Mouse (Mus musculus) embryonic facial prominence, embryonic 13.5 days (tissue): ENCODE data around the gene Lrrc52. TPM values are rescaled to one million over a fixed set of nuclear protein-coding genes. Genes with fewer than 3 reads are reported as not detected.

Source experiments
- ATAC-seq: fragments of 200-750 bp; cut with Nextera tagmentation; 2 replicates; pipeline ENCODE4 v1.8.0; 2017; ENCODE audit warnings: low read depth; ENCODE audit not compliant: insufficient number of reproducible peaks, insufficient read depth, low FRiP score, low TSS enrichment
- H3K27ac ChIP-seq: fragments of 300-500 bp; sonication (generic); 2 replicates; pipeline ENCODE4 v1.5.1; 2015; ENCODE audit warnings: moderate library complexity, mild to moderate bottlenecking, inconsistent platforms
- H3K27me3 ChIP-seq: fragments of 300-500 bp; sonication (generic); 2 replicates; pipeline ENCODE4 v1.6.1; 2015; ENCODE audit warnings: mild to moderate bottlenecking, inconsistent platforms
- H3K36me3 ChIP-seq: fragments of 300-500 bp; sonication (generic); 2 replicates; pipeline ENCODE4 v1.6.1; 2015; ENCODE audit warnings: mild to moderate bottlenecking, inconsistent platforms
- H3K4me1 ChIP-seq: fragments of 300-500 bp; sonication (generic); 2 replicates; pipeline ENCODE4 v1.6.1; 2015; ENCODE audit warnings: inconsistent platforms
- H3K4me2 ChIP-seq: fragments of 300-500 bp; sonication (generic); 2 replicates; pipeline ENCODE4 v1.6.1; 2015; ENCODE audit warnings: moderate library complexity, mild to moderate bottlenecking, inconsistent platforms
- H3K4me3 ChIP-seq: fragments of 300-500 bp; sonication (generic); 2 replicates; pipeline ENCODE4 v1.5.1; 2015; ENCODE audit warnings: mild to moderate bottlenecking, inconsistent platforms
- H3K9ac ChIP-seq: fragments of 300-500 bp; sonication (generic); 2 replicates; pipeline ENCODE4 v1.6.1; 2015; ENCODE audit warnings: mild to moderate bottlenecking, inconsistent platforms
- H3K9me3 ChIP-seq: fragments of 300-500 bp; sonication (generic); 2 replicates; pipeline ENCODE4 v1.6.1; 2016; ENCODE audit warnings: inconsistent platforms
- WGBS: fragments of 180-500 bp; shearing (Covaris S2); methylation state at CpG from one replicate; pipeline ENCODE4 v1.1.7; 2015; ENCODE audit warnings: mixed read lengths; 5-methylcytosine and 5-hydroxymethylcytosine counted together
- polyA plus RNA-seq: library from polyadenylated mRNA; unstranded; fragments of >200 nt; fragmentation: Nextera tagmentation; extraction: Ambion mirVana; gene quantifications from 2 replicates; pipeline ENCODE4 v1.2.1, GENCODE M21; 2015

Gene Lrrc52
- polyA plus RNA-seq, 1 experiment from 2014 or later, result not detected

GRCm38 (mm10) chr1:167434931-167435330 lies 31.6 kb downstream of the Lrrc52 start:
- 83% methylated on average over 4 of the region's 4 CpGs for WGBS
- H3K9ac ChIP-seq, result no peak overlapping the region
- no peak overlapping the region for H3K4me3 ChIP-seq
- peaks cover 8% of the 10 kb centered on the region; the same call in 1 of the 2 replicates for H3K4me1 ChIP-seq
- ATAC-seq, result no peak
- no peaks in the 10 kb centered on the region for H3K27me3 ChIP-seq
- no peak overlapping the region for H3K27ac ChIP-seq
- H3K36me3 ChIP-seq, result no peaks in the 10 kb centered on the region
- H3K9me3 ChIP-seq, result no peaks in the 10 kb centered on the region
- no peak overlapping the region for H3K4me2 ChIP-seq

DNA sequence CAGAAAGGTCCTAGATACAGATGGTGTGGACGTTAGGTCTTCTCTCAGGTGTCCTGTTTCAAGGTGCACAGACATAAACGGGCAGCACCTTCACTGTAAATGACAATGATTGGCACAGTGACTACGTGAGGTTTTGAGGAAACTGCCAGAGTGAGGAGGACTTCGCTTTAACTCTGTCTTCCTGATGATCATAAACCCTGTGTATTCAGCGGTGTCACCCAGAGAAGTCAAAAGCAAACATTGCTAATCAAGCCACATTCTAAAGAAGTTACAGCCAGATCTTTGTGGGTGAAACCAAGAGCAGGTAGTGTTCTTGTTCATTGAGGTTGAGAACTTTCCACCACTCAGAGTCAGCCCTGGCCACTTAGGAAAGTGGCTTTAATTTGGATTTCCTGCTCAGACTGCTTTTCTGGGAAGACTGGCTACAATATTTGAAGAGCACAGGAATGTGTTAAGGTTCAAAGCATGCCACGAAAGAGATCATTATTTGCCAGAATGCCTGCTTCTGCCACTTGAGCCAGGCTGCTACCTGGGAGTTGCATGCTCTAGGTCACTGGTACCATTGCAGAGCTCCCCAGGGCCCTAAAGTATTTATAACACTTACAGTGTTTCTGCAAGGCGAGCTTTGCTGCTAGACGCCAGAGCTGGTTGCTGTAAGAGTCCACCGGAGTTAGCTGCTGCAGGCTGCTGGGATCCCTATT lies 35.5 kb downstream of the Lrrc52 start:
- Histone ChIP-seq H3K27me3 (no peaks in the 10 kb centered on the region), H3K9me3 (no peaks in the 10 kb centered on the region), H3K4me2 (no peak overlapping the region), H3K4me3 (no peak overlapping the region), H3K27ac (no peak overlapping the region), H3K4me1 (peaks cover 14% of the 10 kb centered on the region; the same call in 1 of the 2 replicates), H3K36me3 (no peaks in the 10 kb centered on the region), H3K9ac (no peak overlapping the region)
- ATAC-seq, result no peak
- WGBS, result 58% methylated on average over 9 of the region's 9 CpGs

GRCm38 (mm10) chr1:167426681-167427080 lies 39.9 kb downstream of the Lrrc52 start:
- no peak overlapping the region for H3K4me3 ChIP-seq
- H3K4me2 ChIP-seq, result no peak overlapping the region
- peaks cover 20% of the 10 kb centered on the region; the same call in 1 of the 2 replicates for H3K4me1 ChIP-seq
- H3K36me3 ChIP-seq, result no peaks in the 10 kb centered on the region
- ATAC-seq, result no peak
- H3K9me3 ChIP-seq, result no peaks in the 10 kb centered on the region
- WGBS, result 47% methylated on average over 7 of the region's 7 CpGs
- no peaks in the 10 kb centered on the region for H3K27me3 ChIP-seq
- H3K27ac ChIP-seq, result no peak overlapping the region
- H3K9ac ChIP-seq, result no peak overlapping the region

GRCm38 (mm10) chr1:167425572-167425971 lies 41.0 kb downstream of the Lrrc52 start:
- 0 out of 2 replicates have a peak, but pooled peaks have one; percentile 32 for ATAC-seq
- Histone ChIP-seq H3K4me2 (no peak overlapping the region), H3K27me3 (no peaks in the 10 kb centered on the region), H3K27ac (no peak overlapping the region), H3K36me3 (no peaks in the 10 kb centered on the region), H3K9ac (no peak overlapping the region), H3K4me1 (0 out of 2 replicates have a peak, but pooled peaks cover 13% of the 10 kb centered on the region), H3K4me3 (no peak overlapping the region), H3K9me3 (no peaks in the 10 kb centered on the region)
- 76% methylated on average over 5 of the region's 5 CpGs for WGBS

DNA sequence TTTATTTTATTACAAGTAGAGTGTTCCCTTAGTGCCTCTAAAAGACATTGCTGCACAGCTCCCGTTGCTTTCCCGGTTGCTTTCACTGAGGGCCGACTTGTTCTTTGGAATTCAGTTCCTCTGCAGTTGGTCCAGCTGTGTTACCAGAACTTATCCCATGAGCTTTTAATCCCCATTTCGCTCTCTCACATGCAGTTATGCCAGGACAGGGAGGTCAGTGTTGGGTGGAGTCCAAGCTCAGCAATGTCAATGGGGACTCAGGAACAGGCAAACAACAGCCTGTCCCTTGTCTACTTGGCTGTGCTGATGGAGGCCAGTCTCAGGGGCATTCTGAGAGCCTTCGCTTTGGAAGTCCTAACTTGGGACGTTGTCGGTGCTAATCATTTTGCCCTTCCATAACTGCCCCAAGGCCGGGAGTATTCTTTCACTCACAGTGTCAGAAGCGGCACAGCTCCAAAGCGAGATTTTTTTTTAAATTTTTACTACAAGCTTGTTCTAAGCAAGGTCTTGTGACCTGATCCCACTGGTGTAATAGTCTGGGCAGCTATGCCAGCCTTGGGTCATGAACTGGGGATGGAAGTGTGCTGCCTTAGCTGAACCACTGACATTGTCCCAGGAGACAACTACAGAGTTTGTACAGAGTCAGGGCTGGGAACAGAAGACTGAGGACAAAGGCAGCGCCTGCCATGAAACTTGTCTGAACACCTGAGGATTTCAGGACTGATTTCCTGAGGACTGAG lies 43.9 kb downstream of the Lrrc52 start:
- no peak overlapping the region for H3K4me2 ChIP-seq
- H3K36me3 ChIP-seq, result no peaks in the 10 kb centered on the region
- no peak overlapping the region for H3K4me3 ChIP-seq
- no peak overlapping the region for H3K9ac ChIP-seq
- peaks cover 16% of the 10 kb centered on the region; the same call in 1 of the 2 replicates for H3K4me1 ChIP-seq
- no peak overlapping the region for H3K27ac ChIP-seq
- no peak for ATAC-seq
- WGBS, result 76% methylated on average over 11 of the region's 11 CpGs
- no peaks in the 10 kb centered on the region for H3K27me3 ChIP-seq
- H3K9me3 ChIP-seq, result no peaks in the 10 kb centered on the region

GRCm38 (mm10) chr1:167414846-167415245 lies 51.7 kb downstream of the Lrrc52 start:
- H3K27me3 ChIP-seq, result peaks cover 13% of the 10 kb centered on the region
- H3K4me3 ChIP-seq, result no peak overlapping the region
- no peak overlapping the region for H3K9ac ChIP-seq
- H3K27ac ChIP-seq, result no peak overlapping the region
- no peak for ATAC-seq
- 2% methylated on average over 7 of the region's 7 CpGs for WGBS
- no peak overlapping the region for H3K4me2 ChIP-seq
- no peaks in the 10 kb centered on the region for H3K9me3 ChIP-seq
- H3K4me1 ChIP-seq, result peaks cover 8% of the 10 kb centered on the region
- no peaks in the 10 kb centered on the region for H3K36me3 ChIP-seq

DNA sequence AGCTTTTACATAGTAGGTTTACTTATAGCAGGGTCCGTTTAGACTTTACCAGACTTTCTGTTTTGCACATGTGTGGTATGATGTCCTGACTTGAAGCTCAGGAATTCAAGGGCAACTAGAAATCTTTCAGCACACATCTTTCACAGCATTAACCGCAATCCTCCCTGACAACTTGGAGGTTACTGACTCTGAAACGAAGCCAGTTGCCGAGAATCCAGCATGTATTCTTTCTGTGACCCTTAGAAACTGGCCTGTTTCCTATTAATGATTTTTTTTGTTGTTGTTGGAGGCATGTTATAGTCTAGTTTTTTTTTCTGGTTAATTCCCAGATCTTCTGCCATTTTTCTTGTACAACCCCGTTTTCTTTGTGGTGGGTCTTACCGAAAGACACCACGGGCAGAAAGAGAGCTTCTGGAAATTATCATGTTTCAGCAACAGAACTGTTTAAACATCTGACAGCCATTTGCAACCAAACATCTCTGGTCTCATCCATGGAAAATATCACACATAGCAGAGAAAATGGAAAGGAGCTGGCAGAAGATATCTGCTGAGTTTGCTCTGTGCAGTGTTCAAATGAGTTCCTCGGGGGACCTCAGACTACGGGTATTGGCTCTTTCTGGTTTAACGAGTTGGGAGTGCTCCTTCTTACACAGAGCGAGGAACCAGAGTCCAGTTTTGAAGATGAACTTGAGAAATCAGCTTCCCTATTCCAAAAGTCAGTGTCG lies 54.4 kb downstream of the Lrrc52 start:
- Histone ChIP-seq H3K4me2 (no peak overlapping the region), H3K36me3 (no peaks in the 10 kb centered on the region), H3K27me3 (peaks cover 37% of the 10 kb centered on the region), H3K27ac (peak overlapping the region; percentile 44; the same call in 1 of the 2 replicates), H3K9me3 (no peaks in the 10 kb centered on the region), H3K4me1 (peaks cover 5% of the 10 kb centered on the region; the same call in 1 of the 2 replicates), H3K9ac (no peak overlapping the region), H3K4me3 (no peak overlapping the region)
- ATAC-seq, result no peak
- 36% methylated on average over 12 of the region's 12 CpGs for WGBS

DNA sequence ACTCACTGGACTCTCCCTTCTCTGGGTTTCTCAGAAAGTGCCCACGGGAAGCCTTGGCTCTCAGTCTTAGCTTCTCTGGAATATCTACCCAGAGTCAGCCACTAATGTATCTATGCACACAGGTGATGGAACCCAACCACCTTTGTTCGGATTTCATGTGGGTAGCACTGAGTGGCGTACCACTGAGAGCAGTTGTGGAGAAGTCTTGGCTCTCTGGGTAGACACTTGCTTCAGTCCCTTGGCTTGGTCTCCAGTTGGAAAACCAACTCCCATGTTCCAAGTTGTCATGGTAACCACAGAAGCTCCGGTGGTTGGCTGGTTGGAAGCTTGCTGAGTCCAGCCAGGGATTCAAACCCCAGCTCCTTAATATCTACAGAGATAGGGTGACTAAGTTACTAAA lies 57.0 kb downstream of the Lrrc52 start:
- Histone ChIP-seq H3K9me3 (no peaks in the 10 kb centered on the region), H3K9ac (no peak overlapping the region), H3K4me3 (no peak overlapping the region), H3K36me3 (no peaks in the 10 kb centered on the region), H3K4me1 (peaks cover 5% of the 10 kb centered on the region; the same call in 1 of the 2 replicates), H3K4me2 (no peak overlapping the region), H3K27ac (no peak overlapping the region), H3K27me3 (peaks cover 56% of the 10 kb centered on the region)
- ATAC-seq, result no peak
- 79% methylated on average over 4 of the region's 4 CpGs for whole genome bisulfite sequencing

GRCm38 (mm10) chr1:167405237-167405636 lies 61.3 kb downstream of the Lrrc52 start:
- Histone ChIP-seq H3K4me2 (no peak overlapping the region), H3K9me3 (no peaks in the 10 kb centered on the region), H3K9ac (no peak overlapping the region), H3K4me3 (no peak overlapping the region), H3K36me3 (no peaks in the 10 kb centered on the region), H3K4me1 (no peaks in the 10 kb centered on the region), H3K27ac (no peak overlapping the region), H3K27me3 (peaks cover 56% of the 10 kb centered on the region)
- 83% methylated on average over 4 of the region's 4 CpGs for WGBS
- no peak for ATAC-seq
